Mouse (Mus musculus) thymus, adult 18-20 months (tissue): Measurements from ENCODE around the gene Dnah6.

ENCODE experiments used
- DNase-seq, 2 experiments: peaks; one replicate each; pipeline ENCODE4 v3.0.0; 2022; ENCODE audit warnings: mixed read lengths in 2 of 2

The Dnah6 gene

DNA sequence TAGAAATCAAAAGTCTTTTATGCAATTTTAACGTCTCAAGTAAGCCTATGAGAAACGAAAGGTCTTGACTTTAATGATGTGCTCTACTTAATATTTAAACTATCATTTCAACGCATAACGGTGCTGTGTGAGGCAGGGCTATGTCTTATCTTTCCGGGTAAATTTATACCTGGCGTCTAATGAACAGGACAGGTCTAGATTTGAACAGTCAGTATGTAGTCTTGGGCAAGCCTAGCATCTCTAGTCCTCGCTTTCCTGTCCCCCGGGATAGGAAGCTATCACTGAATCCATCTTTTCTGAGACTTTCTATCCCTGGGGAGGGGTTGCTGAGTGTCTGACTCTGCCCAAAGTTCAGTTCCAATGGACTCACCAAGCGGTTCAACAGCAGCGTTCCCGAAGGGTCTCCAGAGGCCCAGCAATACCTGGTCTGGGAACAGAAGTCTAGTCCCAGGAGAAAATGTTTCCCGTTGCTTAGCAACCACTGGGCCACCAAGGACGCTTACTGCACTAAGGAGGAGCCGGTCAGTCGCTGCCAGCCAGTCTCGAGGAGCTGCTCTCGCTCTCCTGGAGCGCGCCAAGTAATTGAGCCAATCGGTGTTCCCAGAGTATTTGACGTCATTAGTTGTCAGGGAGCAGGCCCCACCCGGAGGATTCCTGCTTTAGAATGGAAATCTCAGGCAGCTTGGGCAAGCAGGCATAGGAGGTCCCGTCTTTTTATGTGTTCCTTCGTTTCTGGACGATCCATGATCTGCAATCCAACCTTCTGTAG is at the start of gene Dnah6:
Gene Dnah6 (minus strand): TSS at position 463 of the 769 bp plus-strand sequence.
- peak; percentile 41 to 58 for DNase-seq

DNA sequence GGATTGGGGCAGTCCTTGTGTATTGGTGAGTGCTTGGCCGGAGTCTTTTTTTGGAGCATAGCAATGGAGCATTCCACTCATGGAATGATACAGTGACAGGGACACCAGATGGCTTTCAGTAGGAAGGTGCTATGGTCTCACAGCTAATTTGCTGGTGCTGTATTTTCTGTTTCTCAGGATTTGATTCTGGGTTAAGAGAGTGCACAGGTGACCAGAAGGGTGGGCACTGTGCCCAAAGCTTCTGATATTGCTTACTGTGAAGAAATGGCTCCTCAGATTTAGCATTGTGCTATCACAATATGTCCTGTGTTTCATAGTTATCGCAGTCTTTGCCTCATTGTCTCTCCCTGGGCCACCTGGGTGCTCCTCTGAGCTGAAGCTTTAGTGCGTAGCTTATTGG is 47.9 kb upstream of the Dnah6 start:
- DNase-seq = no peak

DNA sequence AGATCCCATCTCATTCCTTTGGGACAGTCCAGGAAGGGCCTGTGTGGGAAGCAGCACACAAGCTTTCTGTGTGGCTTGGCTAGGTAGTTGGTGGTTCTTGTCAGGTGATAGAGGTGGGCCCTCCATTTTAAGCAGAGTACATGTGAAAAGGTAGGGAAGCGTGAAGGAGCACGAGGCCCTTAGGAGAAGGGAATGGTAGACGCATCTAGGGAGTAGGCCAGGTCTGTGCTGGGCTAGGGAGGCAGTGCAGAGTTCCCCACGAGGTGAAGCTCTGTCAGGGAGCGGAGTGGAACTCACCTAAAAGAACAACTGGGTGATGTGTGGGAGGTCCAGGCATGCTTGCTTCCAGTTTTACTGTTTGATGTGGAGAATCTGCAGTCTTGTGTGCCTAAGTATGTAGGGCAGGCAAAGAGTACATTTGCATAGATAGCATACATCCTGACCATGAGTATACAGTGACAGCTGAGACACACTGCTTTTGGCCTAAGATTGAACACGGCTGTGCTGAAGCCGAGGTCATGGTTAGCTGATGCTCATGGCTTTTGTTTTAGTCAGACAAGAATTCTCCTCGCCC is 46.4 kb upstream of the Dnah6 start:
- DNase-seq = no peak

- no peak for DNase-seq
Observed at GRCm38 (mm10) chr6:73264801-73265200, 43.4 kb upstream of the Dnah6 start.

GRCm38 (mm10) chr6:73260110-73260509 is 38.7 kb upstream of the Dnah6 start:
- no peak for DNase-seq

DNA sequence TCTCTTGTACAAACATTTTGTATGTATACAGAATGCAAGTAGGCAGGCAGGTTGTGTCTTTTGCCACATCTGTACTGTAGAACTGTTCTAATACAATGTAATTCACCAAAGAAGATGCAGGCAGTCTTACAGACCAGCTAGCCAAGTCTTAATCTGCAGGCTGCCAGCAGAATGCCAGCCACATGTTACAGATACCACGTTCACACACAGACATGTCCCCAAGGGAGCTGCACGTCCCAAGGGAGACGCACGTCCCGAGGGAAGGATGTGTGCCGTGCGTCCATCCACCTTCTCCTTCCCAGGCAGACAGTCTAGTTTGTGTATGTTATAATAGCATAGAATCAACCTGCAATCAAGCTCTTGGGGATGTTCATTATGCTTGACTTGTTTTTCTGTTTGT is 35.6 kb upstream of the Dnah6 start:
- DNase-seq = no peak

DNA sequence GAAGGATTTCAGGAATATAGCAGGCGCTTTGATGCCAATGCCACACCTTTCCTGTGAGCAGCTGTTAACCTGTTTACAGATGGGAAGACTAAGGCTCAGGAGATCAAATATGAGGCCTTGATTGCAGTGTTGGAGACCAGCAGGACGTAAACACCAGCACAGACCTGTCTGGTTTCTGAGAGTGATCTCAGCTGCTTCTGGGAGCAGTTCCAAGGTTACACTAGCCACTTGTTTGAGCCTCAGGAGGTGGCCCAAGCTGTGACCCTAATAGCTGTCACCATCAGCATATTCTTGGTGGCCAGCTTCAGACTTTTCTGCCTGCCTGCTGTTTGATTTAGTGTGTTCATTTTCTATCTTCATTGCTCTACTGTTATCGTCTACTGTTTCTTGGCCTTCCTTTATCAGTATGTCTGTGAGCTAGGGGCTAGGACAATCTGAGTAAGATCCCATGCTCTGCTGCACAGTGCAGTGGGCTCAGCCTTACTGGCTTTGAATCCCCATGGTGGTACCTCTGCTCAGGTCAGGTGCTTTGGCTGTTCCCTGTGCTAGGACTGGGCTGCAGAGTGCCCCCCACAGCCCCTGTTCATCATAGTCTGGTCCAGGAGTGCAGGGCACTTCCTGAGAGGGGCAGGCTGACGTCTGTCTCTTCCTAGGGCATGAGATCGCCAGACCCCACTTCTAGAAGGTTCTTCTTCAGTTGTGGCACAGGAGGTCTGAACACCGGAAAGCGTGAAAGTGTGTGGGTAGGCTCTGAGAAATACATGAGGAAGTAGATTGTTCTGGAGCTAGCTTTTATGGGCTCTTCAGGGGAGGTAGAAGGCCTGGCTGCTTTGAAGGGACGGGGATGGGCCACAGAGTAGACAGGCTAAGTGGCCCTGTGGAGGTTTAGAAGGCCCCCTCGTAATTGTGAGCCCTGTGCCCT is 33.1 kb upstream of the Dnah6 start:
- DNase-seq = no peak

DNA sequence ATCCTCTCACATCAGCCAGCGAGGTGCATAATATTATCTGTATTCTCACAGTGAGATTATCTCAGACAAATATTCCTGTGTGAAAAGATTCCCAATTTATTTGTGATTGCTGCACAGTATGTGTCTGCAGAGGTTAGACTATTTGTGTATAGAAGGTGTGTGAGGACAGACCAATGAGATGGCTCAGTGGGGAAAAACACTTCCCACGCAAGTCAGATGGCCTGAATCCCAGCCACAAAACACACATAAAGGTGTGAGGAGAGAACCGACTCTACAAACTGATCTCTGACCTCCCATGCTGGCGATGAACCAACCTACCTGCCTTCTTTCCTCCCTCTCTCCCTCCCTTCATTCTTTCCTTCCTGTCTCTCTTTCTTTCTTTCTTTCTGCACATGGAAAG is 32.1 kb upstream of the Dnah6 start:
- DNase-seq = no peak

DNA sequence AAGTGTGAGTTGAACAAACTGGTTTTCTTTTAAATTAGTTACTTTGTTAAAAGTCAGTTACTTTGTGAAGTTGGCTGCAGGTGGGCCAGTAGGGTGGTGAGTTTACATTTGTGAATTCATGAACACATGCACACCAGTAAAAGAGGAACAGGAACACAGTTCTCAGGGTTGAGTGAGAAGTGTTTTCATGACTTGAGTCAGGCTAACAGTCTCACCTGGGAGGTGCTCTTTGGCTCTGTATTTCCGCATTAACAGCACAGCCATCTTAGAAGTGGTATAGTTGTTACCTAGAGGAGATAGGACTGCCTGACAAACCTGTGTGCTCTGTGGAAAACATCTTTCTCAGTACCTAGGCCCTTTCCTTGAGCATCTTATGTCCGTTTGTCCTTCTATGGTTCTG is 31.6 kb upstream of the Dnah6 start:
- DNase-seq = no peak

GRCm38 (mm10) chr6:73252396-73252795 is 30.9 kb upstream of the Dnah6 start:
- no peak for DNase-seq

- no peak for DNase-seq
Observed at GRCm38 (mm10) chr6:73251336-73251735, 29.9 kb upstream of the Dnah6 start.

DNA sequence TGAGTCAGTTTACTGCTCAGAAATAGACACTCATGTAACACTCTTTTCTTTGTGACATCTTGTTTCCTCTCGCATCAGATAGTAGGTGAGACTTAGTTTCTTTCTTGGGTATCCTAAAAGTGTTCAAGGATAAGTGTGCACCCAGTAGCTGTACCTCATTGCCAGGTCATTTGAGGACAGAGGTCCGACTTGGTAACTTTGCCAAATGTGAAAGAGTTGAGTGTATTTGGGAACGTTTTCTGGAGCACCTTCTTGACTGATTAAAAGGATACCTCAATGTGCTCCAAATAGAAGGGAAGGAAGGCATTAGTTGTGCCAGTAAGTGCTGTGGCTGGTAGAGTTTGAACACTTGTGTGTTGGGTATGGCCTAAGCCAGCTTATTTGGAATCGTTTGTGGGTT is 28.4 kb upstream of the Dnah6 start:
- DNase-seq = no peak

GRCm38 (mm10) chr6:73249049-73249422 is 27.6 kb upstream of the Dnah6 start:
- DNase-seq = no peak

DNA sequence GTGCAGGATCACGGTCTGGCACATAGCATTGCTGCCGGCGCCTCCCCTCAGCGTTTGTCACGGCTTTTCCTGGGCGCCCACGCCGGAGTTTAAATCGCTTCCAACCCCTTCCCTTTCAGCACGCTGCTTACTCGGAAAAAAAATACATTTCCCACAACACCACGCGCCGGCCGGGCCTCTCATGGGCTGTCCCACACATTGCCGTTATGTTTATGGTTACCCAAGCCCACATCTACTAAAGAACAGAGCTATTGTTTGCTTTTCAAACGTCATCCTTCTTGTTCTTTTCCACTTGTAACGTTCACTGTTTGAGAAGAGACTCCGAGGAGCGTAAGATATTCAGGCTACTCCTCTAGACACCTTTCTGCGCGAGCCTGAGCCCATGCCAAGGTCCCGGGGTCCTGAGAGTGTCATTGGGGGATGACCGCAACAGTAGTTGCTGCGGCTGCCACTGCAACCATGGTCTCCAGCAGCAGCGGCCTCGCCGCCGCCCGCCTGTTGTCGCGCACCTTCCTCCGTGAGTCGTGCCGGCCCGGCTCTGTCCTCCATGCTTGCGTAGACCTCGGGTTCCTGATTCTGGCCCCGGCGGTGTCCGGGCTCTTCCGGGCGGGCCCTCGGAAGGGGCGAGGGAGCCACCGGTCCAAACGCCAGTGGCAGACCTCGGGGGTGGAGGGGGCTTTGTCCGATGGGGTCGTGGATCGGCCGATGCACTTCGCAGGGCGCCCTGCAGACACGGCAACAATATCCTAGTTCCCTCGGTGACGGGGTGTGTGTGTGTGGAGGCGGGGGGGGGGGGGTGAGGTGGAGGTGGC is 27.0 kb upstream of the Dnah6 start, which contains the start of gene Suclg1:
Gene Suclg1 (plus strand): TSS at position 146 of the 812 bp plus-strand sequence.
- DNase-seq = peak; percentile 71 to 80

DNA sequence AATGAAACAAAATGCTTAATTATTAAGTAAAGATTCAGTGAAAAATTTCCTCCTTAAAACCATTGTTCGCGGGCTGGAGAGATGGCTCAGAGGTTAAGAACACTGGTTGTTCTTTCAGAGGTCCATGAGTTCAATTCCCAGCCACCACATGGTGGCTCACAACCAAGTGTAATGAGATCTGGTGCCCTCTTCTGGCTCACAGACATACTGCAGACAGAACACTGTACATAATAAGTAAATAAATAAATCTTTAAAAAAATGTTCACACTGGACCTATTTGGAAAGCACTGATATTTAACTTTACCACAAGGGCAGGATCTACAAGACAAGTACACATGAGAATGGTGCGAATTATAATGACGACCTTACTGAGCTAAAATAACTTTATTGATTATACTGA is 26.0 kb upstream of the Dnah6 start:
- no peak for DNase-seq

DNA sequence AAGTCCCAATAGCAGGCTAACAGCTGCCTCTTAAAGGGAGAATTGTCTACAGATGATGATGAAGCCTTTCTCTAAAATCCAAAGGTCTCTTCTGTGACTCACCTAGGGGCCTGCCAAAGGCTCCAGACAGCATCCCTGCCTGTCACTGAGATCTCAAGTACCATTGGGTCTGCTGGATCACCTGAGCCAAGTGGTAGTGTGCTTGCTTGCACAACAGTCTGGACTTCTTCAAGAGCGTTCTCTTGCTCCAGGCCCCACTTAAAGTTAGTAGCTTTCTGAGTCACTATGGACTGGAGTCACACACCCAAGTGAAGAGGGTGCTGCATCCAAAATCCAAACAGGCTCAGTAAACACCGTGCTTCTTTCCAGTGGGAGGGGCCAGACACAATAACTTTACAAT is 25.4 kb upstream of the Dnah6 start:
- DNase-seq = no peak

GRCm38 (mm10) chr6:73235650-73236049 is 14.2 kb upstream of the Dnah6 start:
- no peak for DNase-seq

DNA sequence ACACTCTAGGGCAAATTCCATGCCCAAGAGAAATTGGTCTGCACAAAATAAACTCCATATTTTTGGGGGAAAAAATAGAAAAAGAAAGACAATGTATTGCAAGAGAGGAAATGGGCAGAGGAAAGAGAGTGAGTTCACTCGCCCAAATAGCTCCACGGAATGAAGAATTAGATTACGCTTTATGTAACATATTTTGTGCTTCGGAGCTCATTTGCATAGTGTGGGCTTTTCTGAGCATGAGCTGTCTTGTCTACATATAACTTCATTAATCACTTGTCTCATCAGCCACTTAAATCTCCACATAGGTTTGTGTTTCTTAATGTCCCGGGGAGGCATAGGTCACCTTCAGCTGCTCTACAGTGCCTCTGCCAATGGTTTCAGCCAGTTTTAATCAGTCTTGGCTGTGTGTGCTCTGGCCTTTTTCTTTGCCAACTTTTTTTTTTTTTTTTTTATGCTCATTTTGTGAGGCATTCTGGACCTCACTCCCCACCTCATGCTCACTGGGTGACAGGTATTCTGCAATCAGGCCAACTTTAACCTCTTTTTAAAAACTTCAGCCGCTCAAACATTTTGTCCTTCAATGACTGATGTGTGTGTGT is 12.9 kb upstream of the Dnah6 start:
- DNase-seq = no peak

GRCm38 (mm10) chr6:73233202-73233726 is 11.8 kb upstream of the Dnah6 start:
- no peak for DNase-seq

DNA sequence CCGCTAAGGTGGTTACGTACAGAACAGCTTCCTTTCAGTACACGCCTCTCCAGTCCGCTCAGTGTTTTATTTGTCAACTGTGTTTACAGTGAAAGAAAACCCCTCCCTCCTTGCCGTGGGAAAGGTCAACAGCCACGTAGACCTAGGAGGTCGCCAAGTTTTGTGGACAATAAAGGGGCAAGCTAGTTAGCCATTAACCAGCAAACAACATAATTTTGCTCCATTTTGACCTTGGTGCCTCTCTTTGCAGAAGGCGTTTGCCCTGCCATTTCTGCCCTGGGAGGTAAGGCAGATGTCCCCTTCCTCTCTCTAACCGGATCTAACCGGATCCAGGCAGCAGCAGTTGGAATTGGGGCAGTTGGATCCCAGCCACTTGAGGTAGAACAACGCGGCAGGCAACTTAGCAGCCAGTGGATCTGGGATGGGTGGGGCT is 10.7 kb upstream of the Dnah6 start:
- DNase-seq = no peak

GRCm38 (mm10) chr6:73228881-73229280 is 7.4 kb upstream of the Dnah6 start:
- no peak for DNase-seq

GRCm38 (mm10) chr6:73228408-73228807 is 7.0 kb upstream of the Dnah6 start:
- no peak for DNase-seq
